Mouse (Mus musculus) midbrain, embryonic 14.5 days (tissue): ENCODE measurements around the gene Tmem56. TPM values are rescaled to one million over a fixed set of nuclear protein-coding genes. Genes with fewer than 3 reads are reported as not detected.

Experiments used
- polyA plus RNA-seq: library from polyadenylated mRNA; unstranded; fragments of >200 nt; fragmentation: Nextera tagmentation; extraction: Ambion mirVana; gene quantifications from 2 replicates; pipeline ENCODE4 v1.2.1, GENCODE M21; 2014

Tmem56 gene
- polyA plus RNA-seq, 1 experiment from 2014 or later, result 3.3 TPM

Other genes starting within 250 kb of the Tmem56 start
- gene Rwdd3, start 111.4 kb downstream of the Tmem56 start, polyA plus RNA-seq, result 5.1 and 6.1 TPM in 2 replicates
- 29.8 and 34.3 TPM in 2 replicates for gene Alg14, start 8.7 kb upstream of the Tmem56 start, polyA plus RNA-seq
- gene Cnn3, start 143.4 kb upstream of the Tmem56 start, polyA plus RNA-seq, result 417 and 560 TPM in 2 replicates
- 0.51 and 0.63 TPM in 2 replicates for gene Slc44a3, start 249.3 kb upstream of the Tmem56 start, polyA plus RNA-seq